Mouse (Mus musculus) limb, embryonic 13.5 days (tissue): ENCODE results near the gene A630023A22Rik. TPM values are rescaled to one million over a fixed set of nuclear protein-coding genes. Genes with fewer than 3 reads are reported as not detected.
A peak's percentile ranks its signal among the peaks of the same experiment; 100 is the strongest.

Experiments used
- ATAC-seq: fragments of 200-750 bp; cut with Nextera tagmentation; 2 replicates; pipeline ENCODE4 v1.8.0; 2017; ENCODE audit warnings: low read depth, moderate number of reproducible peaks, moderate TSS enrichment; ENCODE audit not compliant: low FRiP score
- H3K27ac ChIP-seq: fragments of 300-500 bp; sonication (generic); 2 replicates; pipeline ENCODE4 v1.5.1; 2015; ENCODE audit warnings: inconsistent platforms, mild to moderate bottlenecking, moderate library complexity
- H3K27me3 ChIP-seq: fragments of 300-500 bp; sonication (generic); 2 replicates; pipeline ENCODE4 v1.6.1; 2015; ENCODE audit warnings: mild to moderate bottlenecking, inconsistent platforms
- H3K36me3 ChIP-seq: fragments of 300-500 bp; sonication (generic); 2 replicates; pipeline ENCODE4 v1.6.1; 2015; ENCODE audit warnings: inconsistent platforms, mild to moderate bottlenecking, moderate library complexity
- H3K4me1 ChIP-seq: fragments of 300-500 bp; sonication (generic); 2 replicates; pipeline ENCODE4 v1.6.1; 2015; ENCODE audit warnings: inconsistent platforms
- H3K4me2 ChIP-seq: fragments of 300-500 bp; sonication (generic); replicated peaks from 2 replicates; pipeline ENCODE4 v1.6.1; 2015; ENCODE audit warnings: inconsistent platforms, mild to moderate bottlenecking, moderate library complexity
- H3K4me3 ChIP-seq: fragments of 300-500 bp; sonication (generic); 2 replicates; pipeline ENCODE4 v1.5.1; 2015; ENCODE audit warnings: moderate library complexity, mild to moderate bottlenecking, inconsistent platforms
- H3K9ac ChIP-seq: fragments of 300-500 bp; sonication (generic); 2 replicates; pipeline ENCODE4 v1.6.1; 2015; ENCODE audit warnings: mild to moderate bottlenecking, inconsistent platforms
- H3K9me3 ChIP-seq: fragments of 300-500 bp; sonication (generic); 2 replicates; pipeline ENCODE4 v1.6.1; 2016; ENCODE audit warnings: inconsistent platforms
- WGBS: fragments of 180-500 bp; shearing (Covaris S2); methylation state at CpG from one replicate; pipeline ENCODE4 v1.1.7; 2015; 5-methylcytosine and 5-hydroxymethylcytosine counted together
- polyA plus RNA-seq: library from polyadenylated mRNA; unstranded; fragments of >200 nt; fragmentation: Nextera tagmentation; extraction: Ambion mirVana; gene quantifications from 2 replicates; pipeline ENCODE4 v1.2.1, GENCODE M21; 2015

The A630023A22Rik gene
- 0.13 TPM in 1 of 2 replicates, not detected in the other for polyA plus RNA-seq

DNA sequence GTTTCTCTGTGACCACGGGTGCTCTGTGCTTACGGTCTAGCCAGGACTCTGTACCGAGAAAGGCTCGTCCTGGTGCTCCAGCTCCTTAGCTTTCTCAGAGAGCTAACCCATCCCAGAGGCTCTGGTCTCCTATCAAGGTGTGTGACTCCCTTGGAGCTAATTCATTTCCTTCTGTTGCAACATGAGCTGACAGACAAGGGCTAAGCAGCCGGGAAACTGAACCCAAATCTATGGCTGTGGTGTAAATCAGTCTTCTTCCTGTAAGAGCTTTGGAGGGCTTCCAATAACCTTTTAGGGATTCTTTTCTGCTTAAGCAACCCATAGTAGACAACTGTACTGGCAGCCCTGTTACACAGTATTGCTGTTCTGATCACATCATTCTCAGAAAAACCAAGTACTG, at the start of gene A630023A22Rik:
Gene A630023A22Rik, minus strand, starts transcription at position 154 of the 400 bp plus-strand sequence.
- Histone ChIP-seq H3K4me3 (no peak within 1 kb of the TSS), H3K27ac (no peak within 1 kb of the TSS), H3K9ac (no peak within 1 kb of the TSS), H3K9me3 (no peaks in the 10 kb centered on the region), H3K27me3 (no peaks in the 10 kb centered on the region), H3K4me1 (peaks cover 19% of the 10 kb centered on the region), H3K4me2 (no peak within 1 kb of the TSS), H3K36me3 (no peaks in the 10 kb centered on the region)
- ATAC-seq: no peak
- 54% methylated on average over 5 of the region's 5 CpGs for WGBS

DNA sequence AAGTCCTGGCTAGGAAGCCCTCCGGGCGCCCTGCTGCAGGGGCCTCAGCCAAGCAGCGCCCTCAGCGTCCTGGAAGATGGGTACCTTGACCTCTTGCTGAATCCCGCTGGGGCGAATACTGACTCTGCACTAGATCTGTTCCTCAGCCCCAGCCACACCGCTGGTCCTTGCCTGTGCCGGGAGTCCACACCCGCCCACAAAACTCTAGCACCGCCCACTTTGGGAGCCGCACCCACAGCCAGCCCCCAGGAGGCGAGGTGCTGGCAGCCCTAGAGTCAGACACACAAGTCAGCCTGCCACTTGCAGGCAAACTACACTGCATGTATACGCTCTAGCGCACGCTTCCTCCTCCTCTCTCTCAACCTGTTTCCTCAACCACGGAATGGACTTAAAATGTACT, 49.8 kb upstream of the A630023A22Rik start, which contains the start of gene Npy4r:
Gene Npy4r, minus strand, starts transcription at position 148 of the 400 bp plus-strand sequence.
- Histone ChIP-seq H3K9me3 (no peaks in the 10 kb centered on the region), H3K9ac (no peak within 1 kb of the TSS), H3K4me2 (peak within 1 kb of the TSS; percentile 51), H3K4me3 (no peak within 1 kb of the TSS), H3K4me1 (peaks cover 9% of the 10 kb centered on the region), H3K27me3 (peaks cover 13% of the 10 kb centered on the region; the same call in 1 of the 2 replicates), H3K27ac (no peak within 1 kb of the TSS), H3K36me3 (no peaks in the 10 kb centered on the region)
- 13% methylated on average over 16 of the region's 16 CpGs for WGBS
- ATAC-seq: peak; percentile 68; the same call in 1 of the 2 replicates

DNA sequence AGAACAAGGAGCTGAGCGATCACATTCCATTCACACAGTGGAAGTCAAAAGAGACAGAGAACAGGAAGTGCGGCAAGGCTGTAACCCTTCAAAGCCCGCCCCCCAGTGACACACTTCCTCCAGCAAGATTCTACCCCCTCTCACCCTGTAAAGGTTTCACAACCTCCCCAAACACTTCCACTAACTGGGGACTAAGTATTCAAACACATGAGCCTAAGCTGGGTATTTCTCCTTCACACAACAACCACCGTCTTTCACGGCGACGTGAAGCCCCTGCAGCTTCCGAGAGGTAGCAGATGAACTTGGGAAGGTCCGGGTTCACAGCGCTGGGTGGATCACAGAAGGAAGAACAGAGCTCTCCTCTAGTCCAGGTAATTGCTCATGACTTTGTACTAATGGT, 40.4 kb upstream of the A630023A22Rik start:
- no peaks in the 10 kb centered on the region for H3K9me3 ChIP-seq
- WGBS: 91% methylated on average over 10 of the region's 10 CpGs
- H3K4me2 ChIP-seq: no peak overlapping the region
- H3K4me3 ChIP-seq: no peak overlapping the region
- H3K27ac ChIP-seq: no peak overlapping the region
- no peaks in the 10 kb centered on the region for H3K27me3 ChIP-seq
- no peak overlapping the region for H3K9ac ChIP-seq
- no peaks in the 10 kb centered on the region for H3K4me1 ChIP-seq
- ATAC-seq: no peak
- H3K36me3 ChIP-seq: no peaks in the 10 kb centered on the region

DNA sequence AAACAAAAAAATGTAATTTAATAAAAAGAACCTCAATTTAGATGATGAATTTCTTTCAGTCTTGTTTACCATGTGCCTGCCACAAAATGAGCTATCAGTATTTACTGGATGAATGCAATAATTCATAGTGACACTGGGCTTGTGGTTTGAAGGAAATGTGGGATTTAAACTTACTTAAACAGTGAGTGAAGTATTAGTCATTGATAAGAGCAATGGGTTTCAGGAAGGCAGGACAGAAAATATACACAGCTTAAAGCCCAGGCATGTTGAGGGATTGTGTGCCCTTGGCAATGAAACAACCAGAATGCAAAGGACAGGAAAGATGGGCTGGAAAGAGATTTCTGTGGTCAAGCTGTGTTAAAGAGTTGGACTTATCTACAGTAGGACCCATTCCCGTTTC, 39.8 kb upstream of the A630023A22Rik start:
- no peak overlapping the region for H3K9ac ChIP-seq
- ATAC-seq: no peak
- no peaks in the 10 kb centered on the region for H3K36me3 ChIP-seq
- H3K27ac ChIP-seq: no peak overlapping the region
- no peak overlapping the region for H3K4me2 ChIP-seq
- H3K4me1 ChIP-seq: no peaks in the 10 kb centered on the region
- WGBS: 76% methylated on average over 1 of the region's 1 CpGs
- H3K4me3 ChIP-seq: no peak overlapping the region
- H3K27me3 ChIP-seq: no peaks in the 10 kb centered on the region
- no peaks in the 10 kb centered on the region for H3K9me3 ChIP-seq

DNA sequence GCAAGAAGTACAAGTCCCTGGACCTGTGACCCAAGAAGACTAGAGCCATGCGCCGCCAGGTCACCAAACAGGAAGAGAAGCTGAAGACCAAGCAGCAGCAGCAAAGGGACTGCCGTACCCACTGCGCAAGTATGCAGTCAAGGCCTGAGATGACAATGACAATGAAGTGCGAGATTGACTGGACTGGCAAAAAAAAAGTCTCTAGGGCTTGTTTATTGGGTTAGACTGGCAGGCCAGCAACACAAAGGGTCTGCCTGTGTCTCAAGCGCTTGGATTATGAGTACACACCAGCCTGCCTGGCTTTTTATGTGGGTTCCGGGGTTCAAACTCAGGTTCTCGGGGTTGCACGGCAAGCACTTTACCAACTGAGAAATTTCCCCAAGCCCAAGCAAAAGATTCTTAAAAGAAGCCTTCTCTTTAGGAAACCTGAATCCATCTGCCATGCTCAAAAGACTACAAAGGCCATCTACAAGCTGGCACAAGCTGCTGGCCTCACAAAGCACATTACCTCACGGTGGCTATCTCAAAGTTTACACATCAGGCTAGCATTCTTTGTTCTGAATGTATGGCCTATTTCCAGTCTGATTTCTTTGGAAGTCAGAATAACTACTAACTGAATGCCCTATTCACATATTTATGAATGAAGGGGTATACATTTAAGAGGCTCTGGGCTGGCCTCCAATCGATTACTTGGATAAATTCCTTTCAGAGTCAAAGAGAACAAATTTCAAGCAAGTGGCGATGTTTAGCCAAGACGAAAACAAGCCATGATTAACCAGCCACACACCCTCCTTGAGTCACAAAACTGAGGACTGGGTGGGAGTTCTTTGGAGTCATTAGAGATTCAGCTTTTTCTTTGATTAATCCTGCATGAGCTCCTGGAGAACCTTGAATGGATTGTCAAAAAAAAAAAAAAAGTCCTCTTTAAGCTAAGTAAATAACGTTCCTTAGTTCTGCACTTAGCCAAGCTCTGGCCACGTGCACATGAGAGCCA, 37.4 kb upstream of the A630023A22Rik start:
- Histone ChIP-seq H3K9ac (no peak overlapping the region), H3K27ac (no peak overlapping the region; the same call in 1 of the 2 replicates), H3K4me3 (no peak overlapping the region), H3K9me3 (no peaks in the 10 kb centered on the region), H3K36me3 (no peaks in the 10 kb centered on the region), H3K4me1 (no peaks in the 10 kb centered on the region), H3K4me2 (no peak overlapping the region), H3K27me3 (no peaks in the 10 kb centered on the region)
- 84% methylated on average over 15 of the region's 15 CpGs for WGBS
- no peak for ATAC-seq

DNA sequence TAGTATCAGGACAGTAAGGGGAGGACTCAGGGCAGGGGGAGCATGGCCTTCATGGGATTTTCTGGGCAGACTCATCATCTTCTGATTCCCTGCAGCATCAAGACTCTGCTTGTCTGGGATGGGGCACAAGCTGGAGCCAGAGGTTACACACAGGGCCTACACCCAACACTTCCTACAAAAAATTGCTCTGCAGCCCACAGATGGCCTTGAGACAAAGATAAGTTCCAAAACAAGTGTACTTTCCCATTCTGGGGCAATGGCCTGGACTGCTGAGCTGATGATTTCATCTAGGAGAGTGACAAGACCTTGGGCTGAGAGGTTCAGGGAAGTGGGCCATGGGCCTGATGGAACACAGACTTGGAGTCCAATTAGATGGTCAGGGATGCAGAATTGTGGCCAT, 32.8 kb upstream of the A630023A22Rik start:
- no peak for ATAC-seq
- H3K9ac ChIP-seq: no peak overlapping the region
- no peaks in the 10 kb centered on the region for H3K36me3 ChIP-seq
- no peak overlapping the region for H3K4me3 ChIP-seq
- no peaks in the 10 kb centered on the region for H3K9me3 ChIP-seq
- H3K27ac ChIP-seq: no peak overlapping the region
- no peak overlapping the region for H3K4me2 ChIP-seq
- no peaks in the 10 kb centered on the region for H3K4me1 ChIP-seq
- H3K27me3 ChIP-seq: no peaks in the 10 kb centered on the region

DNA sequence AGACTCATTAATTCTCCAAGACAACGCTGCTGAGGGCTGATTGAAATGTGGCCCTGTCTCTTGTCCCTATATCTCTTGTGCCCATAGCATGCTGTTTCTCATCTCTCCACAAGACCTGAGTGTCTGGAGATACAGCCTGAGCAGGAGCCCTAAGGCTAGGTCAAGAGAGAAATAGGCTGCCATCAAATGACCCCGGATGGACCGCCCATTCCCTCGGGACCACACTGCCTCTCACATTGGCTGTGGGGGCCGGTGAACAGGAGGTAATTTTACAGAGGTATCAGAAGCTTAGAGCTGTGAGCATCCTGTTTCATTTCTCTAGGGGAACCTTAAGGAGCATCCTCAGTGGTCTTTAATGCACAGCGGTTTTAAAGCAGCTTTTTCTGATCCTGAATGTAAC, 28.7 kb upstream of the A630023A22Rik start:
- no peak overlapping the region for H3K4me2 ChIP-seq

DNA sequence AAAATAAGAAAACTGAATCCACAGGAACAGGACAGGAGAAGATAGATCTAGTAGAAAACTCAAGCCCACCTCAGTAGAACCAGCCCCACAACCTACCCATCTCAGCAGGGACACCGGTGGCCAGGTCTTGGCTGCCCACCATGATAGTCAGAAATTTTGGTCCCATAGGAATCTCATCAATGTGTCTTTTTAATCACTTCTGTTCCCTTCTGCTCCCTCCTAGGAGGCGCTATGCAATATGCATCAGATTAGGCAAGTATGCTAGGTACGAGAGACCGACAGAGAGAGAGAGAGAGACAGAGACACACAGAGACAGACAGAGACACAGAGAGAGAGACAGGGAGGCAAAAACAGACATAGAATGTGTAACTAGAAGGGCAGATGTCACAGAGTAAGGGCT, 19.1 kb upstream of the A630023A22Rik start:
- no peaks in the 10 kb centered on the region for H3K4me1 ChIP-seq
- H3K9me3 ChIP-seq: no peaks in the 10 kb centered on the region
- H3K27ac ChIP-seq: no peak overlapping the region
- no peaks in the 10 kb centered on the region for H3K27me3 ChIP-seq
- H3K4me3 ChIP-seq: no peak overlapping the region
- WGBS: 93% methylated on average over 4 of the region's 4 CpGs
- no peak for ATAC-seq
- no peak overlapping the region for H3K9ac ChIP-seq
- H3K36me3 ChIP-seq: no peaks in the 10 kb centered on the region
- no peak overlapping the region for H3K4me2 ChIP-seq

More for the DNA sequence above, 28.7 kb upstream of the A630023A22Rik start:
- Histone ChIP-seq H3K4me1 (no peaks in the 10 kb centered on the region), H3K9ac (no peak overlapping the region), H3K4me3 (no peak overlapping the region), H3K27me3 (no peaks in the 10 kb centered on the region), H3K9me3 (no peaks in the 10 kb centered on the region), H3K36me3 (no peaks in the 10 kb centered on the region), H3K27ac (no peak overlapping the region)
- ATAC-seq: no peak
- WGBS: 66% methylated on average over 6 of the region's 6 CpGs

DNA sequence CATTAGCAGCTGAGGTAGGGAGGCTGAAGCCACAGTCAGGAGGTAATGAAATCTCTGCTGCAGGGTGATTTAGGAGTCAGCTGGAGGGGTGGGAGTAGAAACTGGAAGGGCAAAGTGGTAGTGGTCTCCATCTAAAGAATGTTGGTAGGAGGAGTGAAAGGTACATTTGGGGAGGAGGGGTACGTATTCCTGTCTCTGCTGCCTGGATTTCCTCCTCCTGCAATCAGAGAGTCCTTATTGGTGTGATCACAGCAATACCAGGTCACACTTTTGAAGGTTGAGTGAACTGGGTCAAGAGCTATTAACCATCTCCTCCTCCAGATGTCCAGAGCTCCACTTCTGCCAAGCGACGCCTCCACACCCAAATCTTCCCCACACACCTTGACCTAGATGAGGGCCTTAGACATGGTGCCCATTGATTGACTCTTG, 18.4 kb upstream of the A630023A22Rik start:
- H3K9me3 ChIP-seq: no peaks in the 10 kb centered on the region
- WGBS: 88% methylated on average over 3 of the region's 3 CpGs
- no peaks in the 10 kb centered on the region for H3K36me3 ChIP-seq
- no peaks in the 10 kb centered on the region for H3K27me3 ChIP-seq
- H3K4me1 ChIP-seq: no peaks in the 10 kb centered on the region
- H3K4me2 ChIP-seq: no peak overlapping the region
- no peak for ATAC-seq
- no peak overlapping the region for H3K27ac ChIP-seq
- H3K4me3 ChIP-seq: no peak overlapping the region
- no peak overlapping the region for H3K9ac ChIP-seq

DNA sequence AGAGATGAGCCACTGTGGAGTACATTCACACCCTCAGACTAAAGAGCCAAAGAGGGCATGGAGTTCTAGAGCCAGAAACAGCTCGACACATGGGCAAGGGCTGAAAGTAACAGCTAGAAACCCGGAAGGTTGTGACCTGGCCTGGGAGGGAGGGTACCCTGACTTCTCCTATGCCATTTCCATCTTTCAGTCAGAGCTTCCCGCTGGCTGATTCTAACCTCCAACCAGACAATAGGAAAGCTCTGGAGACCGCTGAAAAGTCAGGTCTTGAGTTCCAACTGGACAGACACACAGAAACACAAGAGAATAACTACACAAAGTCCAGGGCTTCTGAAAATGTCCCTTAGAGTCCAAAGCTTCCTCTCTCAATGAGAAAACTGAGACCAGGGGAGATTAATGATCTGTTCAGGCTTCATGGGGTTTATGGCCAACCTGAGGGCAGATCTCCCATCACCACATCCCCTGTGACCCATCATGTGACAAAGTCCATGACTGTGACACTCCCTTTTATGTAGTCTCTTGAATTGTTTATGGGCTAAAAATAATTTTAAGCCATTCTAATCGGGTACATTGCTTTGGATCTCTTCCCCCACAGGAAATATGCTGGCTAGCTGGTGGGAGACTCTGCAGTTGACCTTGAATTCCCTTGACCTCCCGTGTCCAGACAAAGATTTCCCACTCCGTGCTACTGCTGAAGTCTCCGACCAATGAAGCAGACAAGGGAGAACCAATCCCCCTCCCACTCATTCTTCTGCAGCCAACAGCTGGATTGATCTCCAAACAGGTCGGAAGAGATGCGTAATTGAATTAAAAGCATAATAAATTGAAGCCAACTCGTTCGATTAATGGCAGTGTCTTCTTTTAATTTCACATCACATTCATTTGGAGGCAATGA, 17.7 kb upstream of the A630023A22Rik start:
- ATAC-seq: no peak
- Histone ChIP-seq H3K27me3 (no peaks in the 10 kb centered on the region), H3K4me1 (no peaks in the 10 kb centered on the region), H3K9me3 (no peaks in the 10 kb centered on the region), H3K27ac (no peak overlapping the region), H3K4me2 (no peak overlapping the region), H3K36me3 (no peaks in the 10 kb centered on the region), H3K4me3 (no peak overlapping the region), H3K9ac (no peak overlapping the region)
- WGBS: 77% methylated on average over 12 of the region's 12 CpGs

DNA sequence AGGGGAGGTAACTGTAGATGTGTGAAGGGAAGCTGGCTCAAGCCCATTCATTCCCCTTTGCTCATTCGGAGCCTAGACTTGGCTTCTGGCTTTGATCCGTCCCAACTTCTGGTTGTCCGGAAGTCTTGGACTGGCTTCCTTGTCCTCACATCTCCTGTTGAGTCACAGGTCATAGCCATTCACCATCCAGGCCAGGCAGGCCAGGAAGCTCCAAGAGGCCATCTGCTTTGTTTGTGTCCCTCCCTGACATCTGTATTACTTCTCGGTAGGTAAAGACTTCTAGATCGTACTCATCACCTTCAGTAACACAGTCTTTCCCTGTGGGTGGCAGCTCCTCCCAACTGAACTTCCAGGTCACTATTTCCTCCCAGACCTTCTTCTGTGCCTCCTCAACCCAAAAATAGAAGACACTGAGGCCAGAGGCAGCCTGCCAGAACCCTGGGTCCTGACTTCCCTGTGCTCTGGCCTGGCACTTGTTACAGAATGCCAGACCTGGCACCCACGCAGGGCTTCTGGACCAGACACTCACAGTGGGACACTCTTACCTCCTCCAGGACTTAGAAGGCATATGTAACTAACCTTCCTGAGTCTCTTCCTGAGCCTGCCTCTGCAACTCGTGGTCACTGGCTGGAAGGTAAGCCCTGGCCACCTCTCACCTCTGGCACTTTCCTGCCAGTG, 16.6 kb upstream of the A630023A22Rik start:
- H3K9me3 ChIP-seq: no peaks in the 10 kb centered on the region
- H3K27ac ChIP-seq: no peak overlapping the region
- H3K4me2 ChIP-seq: no peak overlapping the region
- no peak overlapping the region for H3K9ac ChIP-seq
- H3K4me3 ChIP-seq: no peak overlapping the region
- H3K4me1 ChIP-seq: no peaks in the 10 kb centered on the region
- H3K36me3 ChIP-seq: no peaks in the 10 kb centered on the region
- WGBS: 72% methylated on average over 7 of the region's 7 CpGs
- ATAC-seq: no peak
- H3K27me3 ChIP-seq: no peaks in the 10 kb centered on the region
